Mouse (Mus musculus) cerebellum, adult 2 months (tissue): ENCODE data around the gene Fas.

Source experiments
- CTCF ChIP-seq: fragments of 200-500 bp; IDR thresholded peaks from 2 replicates; pipeline ENCODE4 v1.5.1; 2011; ENCODE audit warnings: low read depth, mild to moderate bottlenecking, control low read depth, low read length, moderate library complexity, borderline replicate concordance; ENCODE audit not compliant: insufficient read depth
- POLR2A ChIP-seq: fragments of 200-500 bp; IDR thresholded peaks from 2 replicates; pipeline ENCODE4 v1.6.1; 2011; ENCODE audit warnings: low read length, control low read depth, borderline replicate concordance; ENCODE audit not compliant: insufficient read depth

DNA sequence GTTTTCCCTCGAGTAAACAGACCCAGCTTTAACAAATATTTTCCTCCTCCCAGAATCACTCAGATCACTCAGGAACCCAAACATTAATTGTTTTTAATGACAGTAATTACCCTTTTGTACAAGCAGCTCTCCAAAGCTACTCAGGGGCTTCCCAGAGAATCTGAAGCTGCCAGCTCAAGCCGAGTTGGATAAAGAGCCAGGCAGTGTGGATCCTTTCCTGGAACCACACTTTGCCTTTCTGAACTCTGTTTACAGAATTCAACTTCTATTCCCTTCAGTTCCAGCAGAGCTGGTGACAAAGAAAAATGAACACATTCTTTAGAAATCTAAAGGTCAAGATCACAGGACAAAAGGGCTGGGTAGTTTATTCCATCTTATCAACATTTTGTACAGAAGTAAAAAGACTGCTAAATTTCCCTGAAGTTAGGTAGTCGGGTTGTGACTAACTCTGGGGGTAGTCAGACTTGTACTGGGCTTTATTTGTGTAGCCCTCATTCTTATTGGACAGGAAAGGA is 62.9 kb downstream of the Fas start:
- no peak for TF ChIP-seq CTCF
- TF ChIP-seq POLR2A = no peak
